Mouse (Mus musculus): Measurements from ENCODE around the gene Nuak2.

Gene Nuak2

GRCm38 (mm10) chr1:132351058-132351457, 35.1 kb downstream of the Nuak2 start:
- no peak for DNase-seq (ENCODE audit: low read depth, low spot score)

GRCm38 (mm10) chr1:132353389-132353788, 37.5 kb downstream of the Nuak2 start:
- DNase-seq (ENCODE audit: low read depth, low spot score) = no peak

- DNase-seq (ENCODE audit: low read depth, low spot score) = no peak
These were observed 38.3 kb downstream of the Nuak2 start for GRCm38 (mm10) chr1:132354234-132354633.

GRCm38 (mm10) chr1:132355162-132355601, 39.3 kb downstream of the Nuak2 start:
- no peak for DNase-seq (ENCODE audit: low read depth, low spot score)

GRCm38 (mm10) chr1:132355841-132356242, 39.9 kb downstream of the Nuak2 start:
- peak; percentile 78 for DNase-seq (ENCODE audit: low read depth, low spot score)

GRCm38 (mm10) chr1:132356841-132357240, 40.9 kb downstream of the Nuak2 start:
- DNase-seq (ENCODE audit: low read depth, low spot score) = no peak

- no peak for DNase-seq (ENCODE audit: low read depth, low spot score)
These were observed 46.0 kb downstream of the Nuak2 start for GRCm38 (mm10) chr1:132361959-132362358.

- DNase-seq (ENCODE audit: low read depth, low spot score) = no peak
These were observed 48.5 kb downstream of the Nuak2 start for GRCm38 (mm10) chr1:132364388-132364787.

GRCm38 (mm10) chr1:132364896-132365557, 49.1 kb downstream of the Nuak2 start:
- DNase-seq (ENCODE audit: low read depth, low spot score) = no peak

- no peak for DNase-seq (ENCODE audit: low read depth, low spot score)
These were observed 49.7 kb downstream of the Nuak2 start for GRCm38 (mm10) chr1:132365645-132366044.

- DNase-seq (ENCODE audit: low read depth, low spot score) = no peak
These were observed 50.3 kb downstream of the Nuak2 start for GRCm38 (mm10) chr1:132366235-132366634.

GRCm38 (mm10) chr1:132366937-132367336, 51.0 kb downstream of the Nuak2 start:
- no peak for DNase-seq (ENCODE audit: low read depth, low spot score)

- DNase-seq (ENCODE audit: low read depth, low spot score) = no peak
These were observed 52.0 kb downstream of the Nuak2 start for GRCm38 (mm10) chr1:132367692-132368506.

- DNase-seq (ENCODE audit: low read depth, low spot score) = no peak
These were observed 54.8 kb downstream of the Nuak2 start for GRCm38 (mm10) chr1:132370681-132371173.

- no peak for DNase-seq (ENCODE audit: low read depth, low spot score)
These were observed 55.6 kb downstream of the Nuak2 start for GRCm38 (mm10) chr1:132371298-132372081.

- no peak for DNase-seq (ENCODE audit: low read depth, low spot score)
These were observed 56.4 kb downstream of the Nuak2 start for GRCm38 (mm10) chr1:132372354-132372753.

- DNase-seq (ENCODE audit: low read depth, low spot score) = no peak
These were observed 57.1 kb downstream of the Nuak2 start for GRCm38 (mm10) chr1:132372896-132373534.

GRCm38 (mm10) chr1:132374140-132374872, 58.4 kb downstream of the Nuak2 start:
- no peak for DNase-seq (ENCODE audit: low read depth, low spot score)

GRCm38 (mm10) chr1:132374873-132375244, 58.9 kb downstream of the Nuak2 start:
- no peak for DNase-seq (ENCODE audit: low read depth, low spot score)

- DNase-seq (ENCODE audit: low read depth, low spot score) = no peak
These were observed 59.3 kb downstream of the Nuak2 start for GRCm38 (mm10) chr1:132375256-132375655.
